In the genomic region with DNA sequence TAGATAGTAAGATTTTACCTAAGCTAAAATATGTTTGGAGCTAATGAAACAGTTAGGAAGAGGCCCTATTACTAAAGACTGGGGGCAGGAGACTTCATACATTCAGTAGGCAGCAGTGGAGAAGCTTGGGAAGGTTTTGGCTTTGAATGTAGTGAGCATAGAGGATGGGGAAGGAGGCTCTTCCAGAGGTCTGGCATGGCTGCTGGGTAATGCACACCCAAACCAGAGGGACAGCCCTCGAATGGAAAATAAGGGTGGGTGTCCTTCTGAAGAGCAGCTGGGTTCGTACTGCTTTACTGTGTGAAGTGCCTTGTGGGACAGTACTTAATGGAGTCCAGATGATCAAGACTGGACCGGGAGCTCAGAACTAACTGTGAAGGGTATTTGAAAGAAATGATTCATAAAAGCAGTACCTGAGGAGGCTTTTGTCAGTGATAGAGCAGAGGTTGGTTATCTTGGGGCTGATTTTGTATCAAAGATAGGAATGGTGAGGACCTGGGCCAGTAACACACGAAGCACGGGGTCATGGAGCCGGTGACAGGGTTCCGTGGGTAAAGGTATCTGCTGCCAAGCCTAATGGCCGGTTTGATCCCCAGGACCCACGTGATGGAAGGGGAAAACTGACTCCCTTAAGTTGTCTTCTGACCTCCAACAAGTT, we compare ENCODE assay signal across 24 mouse cellular contexts. TPM values are rescaled to one million over a fixed set of nuclear protein-coding genes. Genes with fewer than 3 reads are reported as not detected.
DNase-seq lines count a peak whose midpoint lies in the region; ATAC-seq and TF ChIP-seq lines count a peak whose summit lies in the region.
"Had no signal": no experiment of that assay in that cellular context is flagged by ENCODE, and none has a peak within 500 bp of the region (broad histone marks: within the 10 kb centered on the region; RNA-seq: fewer than 3 reads in every experiment).

No protein-coding gene starts in this region.

- no peaks in the 10 kb centered on the region for H3K9me3 ChIP-seq in heart, embryonic 12.5 days (replicated peaks)
- H3K9me3 ChIP-seq in heart, embryonic 10.5 days, result no peaks in the 10 kb centered on the region
- no peaks in the 10 kb centered on the region for H3K9me3 ChIP-seq in intestine, embryonic 14.5 days (ENCODE audit: control insufficient read depth, low read length)
- H3K9me3 ChIP-seq in intestine, postnatal 0 days (ENCODE audit: control insufficient read depth), result no peaks in the 10 kb centered on the region
- no peaks in the 10 kb centered on the region for H3K9me3 ChIP-seq in neural tube, embryonic 15.5 days (replicated peaks)
- H3K9me3 ChIP-seq: embryonic facial prominence, embryonic 12.5 days; embryonic facial prominence, embryonic 15.5 days; hindbrain, embryonic 13.5 days had no signal

- no peak overlapping the region; the same call in 1 of the 2 replicates for H3K4me2 ChIP-seq in heart, embryonic 12.5 days
- no peak overlapping the region for H3K4me2 ChIP-seq in intestine, embryonic 14.5 days (ENCODE audit: low read length)
- H3K4me2 ChIP-seq in intestine, postnatal 0 days (replicated peaks; ENCODE audit: low read depth), result no peak overlapping the region
- H3K4me2 ChIP-seq in neural tube, embryonic 15.5 days, result no peak overlapping the region
- H3K4me2 ChIP-seq: embryonic facial prominence, embryonic 12.5 days; embryonic facial prominence, embryonic 15.5 days; heart, embryonic 11.5 days had no signal

- H3K27ac ChIP-seq in heart, embryonic 12.5 days (ENCODE audit: poor library complexity, severe bottlenecking), result no peak overlapping the region
- no peak overlapping the region for H3K27ac ChIP-seq in heart, embryonic 10.5 days
- H3K27ac ChIP-seq in intestine, embryonic 14.5 days (ENCODE audit: low read depth), result no peak overlapping the region
- no peak overlapping the region for H3K27ac ChIP-seq in intestine, postnatal 0 days (ENCODE audit: low read depth, low read length)
- H3K27ac ChIP-seq in neural tube, embryonic 15.5 days (replicated peaks), result no peak overlapping the region
- H3K27ac ChIP-seq: embryonic facial prominence, embryonic 12.5 days; embryonic facial prominence, embryonic 15.5 days; gastrocnemius, adult 2 months; hindbrain, embryonic 13.5 days had no signal

- 87% methylated on average over 9 of the region's 9 CpGs for WGBS in heart, embryonic 12.5 days
- WGBS in heart, embryonic 10.5 days, result 84% methylated on average over 9 of the region's 9 CpGs
- WGBS in intestine, embryonic 14.5 days, result 88% methylated on average over 9 of the region's 9 CpGs
- 83% methylated on average over 9 of the region's 9 CpGs for WGBS in intestine, postnatal 0 days
- 91% methylated on average over 9 of the region's 9 CpGs for WGBS in neural tube, embryonic 15.5 days

- H3K9ac ChIP-seq in heart, embryonic 12.5 days, result 0 out of 2 replicates have a peak overlapping the region, but pooled peaks have one; percentile 16
- no peak overlapping the region for H3K9ac ChIP-seq in intestine, embryonic 14.5 days (ENCODE audit: low read length)
- no peak overlapping the region for H3K9ac ChIP-seq in intestine, postnatal 0 days (ENCODE audit: low read depth, low read length)
- no peak overlapping the region for H3K9ac ChIP-seq in neural tube, embryonic 15.5 days (replicated peaks)
- H3K9ac ChIP-seq: embryonic facial prominence, embryonic 12.5 days; embryonic facial prominence, embryonic 15.5 days; forebrain, postnatal 0 days; hindbrain, embryonic 13.5 days had no signal

- H3K4me1 ChIP-seq in heart, embryonic 12.5 days (replicated peaks), result peaks cover 34% of the 10 kb centered on the region
- H3K4me1 ChIP-seq in heart, embryonic 10.5 days, result peaks cover 40% of the 10 kb centered on the region
- H3K4me1 ChIP-seq in intestine, embryonic 14.5 days (replicated peaks; ENCODE audit: control insufficient read depth, insufficient read depth, low read length), result peaks cover 14% of the 10 kb centered on the region
- H3K4me1 ChIP-seq in intestine, postnatal 0 days (replicated peaks; ENCODE audit: control insufficient read depth, insufficient read depth, low read length), result peaks cover 4% of the 10 kb centered on the region; the same call in 1 of the 2 replicates
- peaks cover 25% of the 10 kb centered on the region for H3K4me1 ChIP-seq in neural tube, embryonic 15.5 days

- no peak for TF ChIP-seq CTCF in intestine, postnatal 0 days (IDR thresholded peaks at IDR 0.05; ENCODE audit: low read depth)

- H3K27me3 ChIP-seq in heart, embryonic 12.5 days (replicated peaks), result no peaks in the 10 kb centered on the region
- H3K27me3 ChIP-seq in heart, embryonic 10.5 days (ENCODE audit: insufficient read depth, poor library complexity, severe bottlenecking), result no peaks in the 10 kb centered on the region
- H3K27me3 ChIP-seq in intestine, embryonic 14.5 days (replicated peaks; ENCODE audit: control insufficient read depth, insufficient read depth, low read length), result no peaks in the 10 kb centered on the region
- no peaks in the 10 kb centered on the region for H3K27me3 ChIP-seq in intestine, postnatal 0 days (replicated peaks; ENCODE audit: control insufficient read depth, insufficient read depth, low read length)
- H3K27me3 ChIP-seq in neural tube, embryonic 15.5 days (replicated peaks), result no peaks in the 10 kb centered on the region
- H3K27me3 ChIP-seq: embryonic facial prominence, embryonic 12.5 days; embryonic facial prominence, embryonic 15.5 days; hindbrain, embryonic 13.5 days had no signal

- no peak for ATAC-seq in heart, embryonic 12.5 days (ENCODE audit: insufficient number of reproducible peaks, low FRiP score)
- ATAC-seq in intestine, embryonic 14.5 days (replicated peaks; ENCODE audit: low FRiP score, low TSS enrichment, low read depth), result no peak
- no peak for ATAC-seq in intestine, postnatal 0 days
- ATAC-seq in neural tube, embryonic 15.5 days (ENCODE audit: low FRiP score), result no peak
- ATAC-seq: forebrain, embryonic 14.5 days; forebrain, postnatal 0 days; hindbrain, embryonic 16.5 days had no signal

- no peak for DNase-seq in heart, embryonic 10.5 days (ENCODE audit: low spot score)
- DNase-seq in intestine, embryonic 14.5 days (ENCODE audit: low spot score), result peak; percentile 42
- DNase-seq in neural tube, embryonic 10.5 days (ENCODE audit: extremely low spot score, low spot score), result peak; percentile 8
- DNase-seq: adrenal gland, adult 2 months; adrenal gland, postnatal 14 days; B cell, adult 2 months; cerebellum, adult 11 months; cerebellum, adult 2 months; cerebellum, adult 9-11 months; cerebellum, postnatal 25 days; forebrain, postnatal 0 days; gastrocnemius, adult 2 months; gastrocnemius, postnatal 14 days; heart, adult 18-20 months; kidney, adult 11 months had no signal

- no peaks in the 10 kb centered on the region for H3K36me3 ChIP-seq in heart, embryonic 12.5 days
- H3K36me3 ChIP-seq in heart, embryonic 10.5 days, result no peaks in the 10 kb centered on the region
- H3K36me3 ChIP-seq in intestine, embryonic 14.5 days (ENCODE audit: control insufficient read depth, insufficient read depth, low read length), result no peaks in the 10 kb centered on the region
- H3K36me3 ChIP-seq in intestine, postnatal 0 days (ENCODE audit: control insufficient read depth, insufficient read depth), result no peaks in the 10 kb centered on the region
- H3K36me3 ChIP-seq in neural tube, embryonic 15.5 days, result no peaks in the 10 kb centered on the region
- H3K36me3 ChIP-seq: embryonic facial prominence, embryonic 12.5 days; embryonic facial prominence, embryonic 15.5 days; hindbrain, embryonic 13.5 days had no signal

- no peak overlapping the region for H3K4me3 ChIP-seq in heart, embryonic 12.5 days
- no peak overlapping the region for H3K4me3 ChIP-seq in heart, embryonic 10.5 days
- no peak overlapping the region for H3K4me3 ChIP-seq in intestine, embryonic 14.5 days (ENCODE audit: low read depth, low read length)
- H3K4me3 ChIP-seq in intestine, postnatal 0 days (ENCODE audit: low read depth, low read length), result no peak overlapping the region
- H3K4me3 ChIP-seq in neural tube, embryonic 15.5 days (replicated peaks), result no peak overlapping the region
- H3K4me3 ChIP-seq: embryonic facial prominence, embryonic 12.5 days; embryonic facial prominence, embryonic 15.5 days; gastrocnemius, adult 2 months; hindbrain, embryonic 13.5 days had no signal

RNA-seq across cellular contexts. Expression of gene Reps1, which starts 3.1 kb away (rescaled TPM):
- 20.0 and 20.9 TPM in 2 replicates for polyA plus RNA-seq in heart, embryonic 12.5 days (2016; fragmentation: Nextera tagmentation; extraction: Ambion mirVana)
- polyA plus RNA-seq in heart, embryonic 10.5 days (2016; fragmentation: Nextera tagmentation; extraction: Ambion mirVana), result 10.2 and 10.6 TPM in 2 replicates
- 18.3 and 19.8 TPM in 2 replicates for polyA plus RNA-seq in intestine, embryonic 14.5 days (2014; fragmentation: Nextera tagmentation; extraction: Ambion mirVana)
- 6.1 and 7.7 TPM in 2 replicates for polyA plus RNA-seq in intestine, postnatal 0 days (2015; fragmentation: Nextera tagmentation; extraction: Ambion mirVana)
- polyA plus RNA-seq in neural tube, embryonic 15.5 days (2015; fragmentation: Nextera tagmentation; extraction: Ambion mirVana), result 19.3 and 25.6 TPM in 2 replicates

RNA-seq across cellular contexts. Expression of gene Abracl, which starts 35.7 kb away (rescaled TPM):
- polyA plus RNA-seq in heart, embryonic 12.5 days (2016; fragmentation: Nextera tagmentation; extraction: Ambion mirVana), result 205 and 207 TPM in 2 replicates
- 190 and 216 TPM in 2 replicates for polyA plus RNA-seq in heart, embryonic 10.5 days (2016; fragmentation: Nextera tagmentation; extraction: Ambion mirVana)
- polyA plus RNA-seq in intestine, embryonic 14.5 days (2014; fragmentation: Nextera tagmentation; extraction: Ambion mirVana), result 158 and 172 TPM in 2 replicates
- 243 and 268 TPM in 2 replicates for polyA plus RNA-seq in intestine, postnatal 0 days (2015; fragmentation: Nextera tagmentation; extraction: Ambion mirVana)
- 56.5 and 85.4 TPM in 2 replicates for polyA plus RNA-seq in neural tube, embryonic 15.5 days (2015; fragmentation: Nextera tagmentation; extraction: Ambion mirVana)
